Mouse (Mus musculus) spleen, adult 12 weeks (tissue): ENCODE data around the gene Gpr88.

Source experiments
- DNase-seq: peaks from one replicate; pipeline ENCODE4 v3.0.0; 2022; ENCODE audit warnings: low spot score

Gpr88 gene

DNA sequence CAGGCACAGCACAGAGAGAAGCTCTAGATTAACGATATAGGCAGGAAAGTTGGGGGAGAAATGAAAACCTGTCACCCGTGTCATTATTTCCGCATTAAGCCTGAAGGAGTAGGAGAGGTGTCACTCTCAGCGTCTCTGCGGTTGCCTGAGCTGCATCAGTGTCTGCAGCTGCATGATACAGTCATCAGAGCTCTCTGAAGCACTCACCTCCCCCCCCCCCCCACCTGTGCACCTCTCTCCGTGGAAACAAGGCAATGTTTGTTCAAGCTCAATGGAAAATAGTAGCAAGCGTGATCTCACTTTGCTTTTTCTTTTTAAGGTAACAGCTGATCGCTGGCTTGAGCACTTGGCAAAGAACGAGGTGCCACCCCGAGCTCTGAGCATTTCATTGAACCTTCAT, 53.2 kb downstream of the Gpr88 start:
- no peak for DNase-seq
